Mouse (Mus musculus): Measurements from ENCODE around the gene Klk1b9. TPM values are rescaled to one million over a fixed set of nuclear protein-coding genes. Genes with fewer than 3 reads are reported as not detected.

Klk1b9 gene
- total RNA-seq, 2 experiments from 2014 or later: not detected

Other genes starting within 250 kb of the Klk1b9 start
- gene Klk12, start 207.2 kb upstream of the Klk1b9 start, total RNA-seq (2021): not detected
- not detected for gene Klk11, start 201.5 kb upstream of the Klk1b9 start, total RNA-seq (2021)
- gene Klk10, start 195.0 kb upstream of the Klk1b9 start, total RNA-seq (2021): under 1 TPM; 0.28 to 0.32 TPM
- not detected for gene Klk9, start 184.2 kb upstream of the Klk1b9 start, total RNA-seq (2021)
- gene Klk8, start 178.5 kb upstream of the Klk1b9 start, total RNA-seq (2021): 1 to 10 TPM; 2.0 to 2.2 TPM
- not detected for gene Klk7, start 164.8 kb upstream of the Klk1b9 start, total RNA-seq (2021)
- not detected for gene Klk6, start 151.6 kb upstream of the Klk1b9 start, total RNA-seq (2021)
- not detected for gene Klk5, start 134.1 kb upstream of the Klk1b9 start, total RNA-seq (2021)
- not detected for gene Klk4, start 94.9 kb upstream of the Klk1b9 start, total RNA-seq (2021)
- not detected for gene Klk15, start 42.3 kb upstream of the Klk1b9 start, total RNA-seq (2021)
- not detected for gene Klk1b8, start 25.4 kb upstream of the Klk1b9 start, total RNA-seq (2021)
- not detected for gene Klk1b1, start 9.3 kb upstream of the Klk1b9 start, total RNA-seq (2021)
- gene Klk1b11, start 19.8 kb downstream of the Klk1b9 start, total RNA-seq (2021): not detected
- gene Klk1b26, start 36.1 kb downstream of the Klk1b9 start, total RNA-seq (2021): under 1 TPM in 1 of 2 experiments, not detected in 1; 0.23 TPM
- gene Klk1b27, start 76.2 kb downstream of the Klk1b9 start, total RNA-seq (2021): not detected
- gene Klk1b21, start 126.3 kb downstream of the Klk1b9 start, total RNA-seq (2021): not detected
- not detected for gene Klk1b22, start 136.6 kb downstream of the Klk1b9 start, total RNA-seq (2021)
- not detected for gene Klk1b16, start 160.7 kb downstream of the Klk1b9 start, total RNA-seq (2021)
- not detected for gene Klk1b24, start 212.2 kb downstream of the Klk1b9 start, total RNA-seq (2021)
- not detected for gene Klk1b3, start 222.1 kb downstream of the Klk1b9 start, total RNA-seq (2021)
- not detected for gene Klk1b4, start 231.4 kb downstream of the Klk1b9 start, total RNA-seq (2021)
- not detected for gene Klk1b5, start 239.9 kb downstream of the Klk1b9 start, total RNA-seq (2021)
- gene Klk1, start 249.3 kb downstream of the Klk1b9 start, total RNA-seq (2021): not detected